Mouse (Mus musculus) left cerebral cortex, adult 9 months (tissue): Measurements from ENCODE around the gene Crls1.

ENCODE experiments used
- DNase-seq, 2 experiments: peaks; one replicate each; pipeline ENCODE4 v3.0.0; 2022; ENCODE audit warnings: low spot score in 2 of 2

Gene Crls1

GRCm38 (mm10) chr2:132846407-132847358, at the start of gene Crls1:
Crls1 (plus strand) TSS chr2:132846666.
- DNase-seq: peak; percentile 86 to 98

DNA sequence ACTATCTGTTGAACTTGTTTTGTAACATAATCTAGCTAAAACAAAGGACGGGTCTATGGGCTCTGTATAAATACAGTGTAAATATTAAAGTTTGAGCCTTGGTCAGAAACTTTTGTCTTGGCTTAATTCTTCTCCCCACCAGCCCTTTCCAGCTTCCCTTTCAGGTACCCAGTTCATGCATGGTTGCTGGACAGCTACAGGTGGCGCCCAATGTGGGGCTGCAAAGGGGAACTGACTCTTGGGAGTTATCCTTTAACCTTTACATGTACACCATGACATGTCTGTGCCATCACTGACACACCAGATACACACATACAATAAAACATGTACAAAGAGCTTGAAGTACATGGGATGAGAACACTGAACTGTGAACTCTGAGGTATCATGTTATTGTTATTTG, 43.5 kb upstream of the Crls1 start:
- DNase-seq: no peak

DNA sequence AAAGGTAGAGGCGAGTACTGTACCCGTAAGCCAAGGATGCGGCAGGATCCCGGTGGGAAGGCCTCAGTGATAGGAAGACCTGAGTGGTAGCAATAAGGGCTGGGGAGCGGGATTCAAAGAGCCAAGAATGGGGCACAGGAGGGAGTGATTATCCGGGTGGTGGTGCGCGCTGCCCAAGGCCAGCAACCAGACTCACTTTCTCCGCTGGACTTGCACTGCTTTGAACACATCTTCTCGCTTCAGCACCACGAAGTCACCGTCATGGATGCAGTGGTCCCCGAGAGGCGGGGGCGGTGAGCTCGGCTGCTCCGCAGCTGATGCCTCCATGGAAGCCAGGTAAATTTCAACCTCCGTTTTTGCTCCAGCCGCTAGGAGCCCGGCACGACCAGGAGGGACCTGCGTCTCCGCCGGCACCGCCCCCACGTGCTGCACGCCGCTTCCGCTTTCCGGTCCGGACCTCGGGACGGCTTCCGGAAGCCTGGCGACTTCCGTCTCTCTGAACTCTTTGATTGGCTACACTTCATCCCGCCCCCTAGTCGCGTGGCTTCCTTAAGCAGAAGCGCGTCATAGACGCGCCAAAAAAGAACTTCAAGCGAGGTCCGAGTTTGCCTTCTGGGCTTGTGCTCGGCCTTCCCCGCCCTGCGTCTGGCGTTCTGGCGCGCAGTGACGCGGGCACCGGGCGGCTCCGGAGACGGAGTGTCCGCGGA, 30.7 kb upstream of the Crls1 start, which contains the start of the genes Trmt6 and Mcm8:
TSS of gene Trmt6 (minus strand) at position 448 of the 707 bp plus-strand sequence.
TSS of gene Mcm8 (plus strand) at position 534 of the 707 bp plus-strand sequence.
- peak; percentile 77 to 90 for DNase-seq

DNA sequence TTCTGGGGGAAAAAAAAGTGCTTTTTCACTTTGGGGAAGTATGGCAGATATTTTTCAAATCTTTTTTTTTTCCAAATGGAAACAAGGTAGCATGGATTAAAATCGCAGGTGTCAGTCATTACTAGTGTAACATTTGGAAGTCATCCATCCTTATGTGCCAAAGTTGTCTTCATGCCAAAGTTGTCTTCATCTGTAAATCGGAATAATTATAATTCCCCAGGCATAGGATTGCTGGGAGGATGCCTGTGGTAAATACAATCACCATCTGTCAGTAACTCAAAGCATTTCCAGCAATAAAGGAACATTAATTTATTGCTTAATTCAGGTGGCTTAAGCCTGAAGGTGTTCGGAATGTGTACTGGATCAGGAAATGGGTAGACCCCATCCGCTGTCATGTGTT, 5.4 kb upstream of the Crls1 start:
- DNase-seq: no peak

- no peak for DNase-seq
These were observed 1.1 kb downstream of the Crls1 start for GRCm38 (mm10) chr2:132847581-132847980.

DNA sequence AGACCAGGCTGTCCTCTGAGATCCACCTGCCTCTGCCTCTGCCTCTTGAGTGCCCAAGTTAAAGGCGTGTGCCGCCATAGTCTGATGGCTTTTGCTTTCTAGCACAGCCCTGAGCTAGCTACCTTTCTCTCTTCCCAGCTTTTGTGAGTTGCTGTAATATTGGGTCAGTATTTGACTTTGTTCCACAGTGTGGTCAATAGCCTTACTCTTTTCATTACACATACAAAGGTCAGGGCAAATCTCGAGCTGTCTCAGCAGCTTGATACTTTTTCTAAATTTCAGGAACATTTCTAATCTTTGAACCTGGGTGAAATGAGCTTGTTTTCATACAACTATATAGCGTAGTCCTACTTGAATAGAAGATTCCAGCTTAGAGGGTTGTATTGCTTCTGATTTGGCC, 1.9 kb downstream of the Crls1 start:
- no peak for DNase-seq

GRCm38 (mm10) chr2:132849141-132849540, 2.7 kb downstream of the Crls1 start:
- DNase-seq: no peak

- DNase-seq: no peak
These were observed 6.6 kb downstream of the Crls1 start for GRCm38 (mm10) chr2:132853051-132853450.

- DNase-seq: no peak
These were observed 9.9 kb downstream of the Crls1 start for GRCm38 (mm10) chr2:132856333-132856732.

GRCm38 (mm10) chr2:132860435-132860834, 14.0 kb downstream of the Crls1 start:
- no peak for DNase-seq

GRCm38 (mm10) chr2:132861456-132861855, 15.0 kb downstream of the Crls1 start:
- no peak for DNase-seq

DNA sequence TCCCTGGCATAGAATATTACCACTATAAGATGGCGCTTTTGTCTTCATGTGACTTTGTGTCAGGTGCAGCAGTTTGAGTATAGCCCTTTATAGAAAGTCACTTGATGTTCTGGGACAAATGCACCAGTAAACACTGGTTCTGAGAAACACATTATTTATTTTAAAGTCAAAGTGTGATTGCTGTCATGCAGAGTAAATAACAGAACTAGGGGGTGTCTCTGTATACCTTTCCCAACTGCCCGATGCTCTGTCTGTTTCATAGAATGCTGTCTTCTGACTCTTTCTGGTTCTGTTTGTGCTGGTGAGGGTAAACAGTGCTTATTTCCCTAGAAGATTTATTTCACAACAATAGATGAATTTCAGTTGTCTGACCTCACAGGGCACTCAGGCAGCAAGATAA, 16.9 kb downstream of the Crls1 start:
- DNase-seq: no peak

DNA sequence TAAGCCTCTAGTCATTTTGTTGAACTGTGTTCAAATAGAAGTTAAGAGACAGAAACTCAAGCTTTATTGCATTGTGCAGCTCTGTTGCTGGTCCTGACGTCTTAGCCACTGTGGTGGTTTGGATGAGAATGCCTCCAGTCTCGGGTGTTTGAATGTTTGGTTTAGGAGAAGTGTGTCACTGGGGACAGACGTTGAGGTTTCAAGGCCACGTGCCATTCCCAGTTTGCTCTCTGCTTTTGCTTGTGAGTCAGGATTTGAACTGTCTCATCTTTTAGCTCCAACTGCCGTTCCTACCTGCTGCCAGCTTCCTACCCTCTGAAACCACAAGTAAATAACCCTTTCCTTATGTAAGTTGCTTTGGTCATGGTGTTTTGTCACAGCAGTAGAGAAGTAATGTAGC, 21.1 kb downstream of the Crls1 start:
- DNase-seq: no peak

DNA sequence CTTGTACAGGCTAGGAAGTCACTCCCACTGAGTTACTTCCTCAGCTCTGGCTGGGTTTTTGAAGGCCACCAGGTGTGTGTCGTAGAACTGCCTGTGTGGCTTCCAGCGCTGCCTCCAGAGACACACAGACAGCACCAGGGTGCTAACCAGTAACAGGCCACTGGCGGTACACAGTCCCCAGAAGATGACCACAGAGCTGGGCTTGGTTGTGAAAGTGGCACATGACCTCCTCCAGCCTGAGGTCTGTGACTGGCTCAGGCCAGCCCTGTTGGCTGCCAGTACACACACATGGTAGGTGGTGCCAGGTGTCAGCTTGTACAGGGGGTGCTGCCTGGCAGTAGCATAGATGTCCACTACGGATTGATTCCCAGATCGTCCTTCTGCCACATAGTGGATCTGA, 23.2 kb downstream of the Crls1 start:
- DNase-seq: no peak

DNA sequence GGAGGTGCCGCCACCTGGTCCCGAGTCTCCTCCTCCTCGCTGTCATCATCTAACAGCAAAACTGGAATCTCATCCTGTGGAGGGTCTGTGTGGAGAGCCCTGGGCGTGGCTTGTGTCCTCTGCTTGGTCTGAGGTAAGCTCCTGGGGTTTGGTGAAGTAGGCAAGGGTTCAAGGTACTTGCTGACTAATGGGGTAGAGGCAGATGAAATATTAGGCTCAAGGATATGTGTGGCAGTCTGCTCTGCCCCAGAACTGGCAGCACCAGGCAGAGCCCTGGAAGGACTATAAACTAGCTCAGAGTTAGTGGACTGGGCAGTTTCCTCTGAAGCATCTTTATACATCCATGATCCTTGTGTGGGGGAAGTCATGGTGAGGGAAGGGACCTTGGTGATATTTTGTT, 23.8 kb downstream of the Crls1 start:
- DNase-seq: no peak

- no peak for DNase-seq
These were observed 25.2 kb downstream of the Crls1 start for GRCm38 (mm10) chr2:132871663-132872062.

- no peak for DNase-seq
These were observed 27.3 kb downstream of the Crls1 start for GRCm38 (mm10) chr2:132873657-132874326.

GRCm38 (mm10) chr2:132876991-132877390, 30.5 kb downstream of the Crls1 start:
- DNase-seq: no peak

- no peak for DNase-seq
These were observed 33.0 kb downstream of the Crls1 start for GRCm38 (mm10) chr2:132879261-132880044.

DNA sequence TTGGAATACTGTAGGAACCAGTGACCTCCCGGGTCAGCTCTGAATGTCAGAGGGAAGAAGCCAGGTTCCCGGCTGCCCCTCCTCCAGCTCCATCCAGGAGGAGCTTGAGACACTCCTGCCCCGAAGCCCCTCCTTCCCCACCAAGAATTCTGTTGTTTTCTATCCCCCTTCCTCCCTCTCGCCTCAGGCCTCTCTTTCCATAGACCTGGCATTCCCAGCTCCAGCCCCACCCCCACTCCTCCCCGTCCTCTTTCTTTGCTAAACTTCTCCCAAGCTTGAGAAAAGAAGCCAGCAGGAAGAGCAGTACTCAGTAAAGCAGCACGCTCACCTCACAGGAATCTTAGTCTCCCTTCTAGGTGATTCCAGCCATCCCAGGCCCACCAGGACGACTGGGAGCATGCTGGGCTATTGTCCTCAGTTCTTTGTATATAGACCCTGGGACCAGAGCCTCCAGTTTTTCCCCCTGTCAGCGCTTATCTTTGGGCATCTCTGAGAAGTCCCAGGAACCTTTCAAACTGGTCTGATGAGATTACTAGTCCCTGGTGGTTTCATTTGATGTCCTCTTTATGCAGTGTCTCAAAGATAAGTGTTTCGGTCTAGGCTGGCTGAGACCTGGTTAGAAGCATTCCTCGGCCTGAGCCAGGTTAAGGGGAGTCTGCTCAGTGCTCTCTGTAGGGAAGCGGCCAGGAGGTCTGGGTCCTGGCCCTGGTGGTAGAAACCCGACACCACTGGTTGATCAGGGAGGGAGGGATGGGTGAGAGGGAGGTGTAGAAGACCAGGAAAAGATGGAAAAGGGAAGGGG, 34.6 kb downstream of the Crls1 start, which contains the start of gene Lrrn4:
TSS of gene Lrrn4 (minus strand) at position 48 of the 802 bp plus-strand sequence.
- no peak for DNase-seq
